Mouse (Mus musculus) MEL (cell line): ENCODE data around the gene Defb43. TPM values are rescaled to one million over a fixed set of nuclear protein-coding genes. Genes with fewer than 3 reads are reported as not detected.

Source experiments
- DNase-seq: peaks from one replicate; pipeline ENCODE4 v3.0.0; 2011; ENCODE audit warnings: low read depth, low spot score
- H3K27ac ChIP-seq: 2 replicates; pipeline ENCODE4 v1.5.1; 2012; ENCODE audit warnings: low read depth, mild to moderate bottlenecking, control low read depth, low read length, moderate library complexity; ENCODE audit not compliant: control insufficient read depth
- H3K27me3 ChIP-seq, 2 experiments: fragments of 150-350 bp in 1 of 2; sonication (generic) in 1 of 2; 2 replicates each; pipeline ENCODE4 v1.6.1; 2012; ENCODE audit warnings: low read length in 2 of 2, mild to moderate bottlenecking in 2 of 2, improper control_type of control experiment in 1 of 2, moderate library complexity in 1 of 2; ENCODE audit not compliant: insufficient read depth in 2 of 2, control insufficient read depth in 1 of 2
- H3K36me3 ChIP-seq, 2 experiments: 2 replicates each; pipeline ENCODE4 v1.6.1; 2012 to 2014; ENCODE audit warnings: low read length in 2 of 2, improper control_type of control experiment in 1 of 2, inconsistent platforms in 1 of 2, mild to moderate bottlenecking in 1 of 2; ENCODE audit not compliant: insufficient read depth in 2 of 2, control insufficient read depth in 1 of 2
- H3K4me1 ChIP-seq, 2 experiments: fragments of 150-350 bp in 1 of 2; sonication (generic) in 1 of 2; 2 replicates each; pipeline ENCODE4 v1.6.1; 2012; ENCODE audit warnings: low read length in 2 of 2, improper control_type of control experiment in 1 of 2, mild to moderate bottlenecking in 1 of 2; ENCODE audit not compliant: insufficient read depth in 2 of 2, control insufficient read depth in 1 of 2
- H3K4me3 ChIP-seq, 2 experiments: fragments of 150-350 bp in 1 of 2; sonication (generic) in 1 of 2; 2 replicates each; pipeline ENCODE4 v1.5.1; 2012; ENCODE audit warnings: low read depth in 2 of 2, low read length in 2 of 2, mild to moderate bottlenecking in 2 of 2, moderate library complexity in 2 of 2, control low read depth in 1 of 2, improper control_type of control experiment in 1 of 2; ENCODE audit not compliant: control insufficient read depth in 1 of 2, insufficient read depth in 1 of 2
- H3K79me2 ChIP-seq: 2 replicates; pipeline ENCODE4 v1.6.1; 2012; ENCODE audit warnings: mild to moderate bottlenecking, low read length, moderate library complexity; ENCODE audit not compliant: control insufficient read depth, poor library complexity, insufficient read depth
- H3K9ac ChIP-seq: 2 replicates; pipeline ENCODE4 v1.6.1; 2012; ENCODE audit warnings: low read depth, mild to moderate bottlenecking, control low read depth, low read length, moderate library complexity; ENCODE audit not compliant: control insufficient read depth, poor library complexity, severe bottlenecking
- H3K9me3 ChIP-seq: fragments of 150-350 bp; sonication (generic); replicated peaks from 2 replicates; pipeline ENCODE4 v1.6.1; 2012; ENCODE audit warnings: mild to moderate bottlenecking, low read length, improper control_type of control experiment, moderate library complexity; ENCODE audit not compliant: insufficient read depth
- BHLHE40 ChIP-seq: IDR thresholded peaks from 2 replicates; pipeline ENCODE4 v1.6.1; 2012; ENCODE audit warnings: low read depth, mild to moderate bottlenecking, inconsistent platforms, low read length, improper control_type of control experiment, borderline replicate concordance
- EP300 ChIP-seq, 2 experiments: IDR thresholded peaks; 2 replicates each; pipeline ENCODE4 v1.6.1; 2011; ENCODE audit warnings: improper control_type of control experiment in 2 of 2, low read length in 2 of 2, low read depth in 1 of 2, mild to moderate bottlenecking in 1 of 2
- HCFC1 ChIP-seq: IDR thresholded peaks from 2 replicates; pipeline ENCODE4 v1.6.1; 2012; ENCODE audit warnings: low read depth, mild to moderate bottlenecking, inconsistent platforms, low read length, improper control_type of control experiment, moderate library complexity
- MAFK ChIP-seq: IDR thresholded peaks from 2 replicates; pipeline ENCODE4 v1.6.1; 2011; ENCODE audit warnings: low read depth, mild to moderate bottlenecking, low read length, improper control_type of control experiment, borderline replicate concordance
- MAZ ChIP-seq: IDR thresholded peaks from 2 replicates; pipeline ENCODE4 v1.6.1; 2012; ENCODE audit warnings: low read depth, mild to moderate bottlenecking, inconsistent platforms, low read length, improper control_type of control experiment
- MEF2A ChIP-seq: IDR thresholded peaks from 2 replicates; pipeline ENCODE4 v1.6.1; 2014; ENCODE audit warnings: low read depth, mild to moderate bottlenecking, inconsistent platforms, low read length, improper control_type of control experiment; ENCODE audit not compliant: poor library complexity, insufficient replicate concordance, severe bottlenecking; ENCODE audit errors: extremely low read depth
- MXI1 ChIP-seq: IDR thresholded peaks from 2 replicates; pipeline ENCODE4 v1.6.1; 2011; ENCODE audit warnings: mild to moderate bottlenecking, low read depth, low read length, improper control_type of control experiment
- MYB ChIP-seq: IDR thresholded peaks from 2 replicates; pipeline ENCODE4 v1.6.1; 2011; ENCODE audit warnings: mild to moderate bottlenecking, low read depth, low read length, improper control_type of control experiment
- NELFE ChIP-seq: IDR thresholded peaks from 2 replicates; pipeline ENCODE4 v1.6.1; 2011; ENCODE audit warnings: low read depth, low read length, improper control_type of control experiment
- POLR2A ChIP-seq, 2 experiments: IDR thresholded peaks; 2 replicates each; pipeline ENCODE4 v1.6.1; 2011 to 2012; ENCODE audit warnings: low read length in 2 of 2, mild to moderate bottlenecking in 2 of 2, control low read depth in 1 of 2, improper control_type of control experiment in 1 of 2, low read depth in 1 of 2, moderate library complexity in 1 of 2; ENCODE audit not compliant: control insufficient read depth in 1 of 2, insufficient read depth in 1 of 2, poor library complexity in 1 of 2
- RAD21 ChIP-seq: IDR thresholded peaks from 2 replicates; pipeline ENCODE4 v1.6.1; 2011; ENCODE audit warnings: mild to moderate bottlenecking, low read depth, low read length, improper control_type of control experiment
- SIN3A ChIP-seq: IDR thresholded peaks from 2 replicates; pipeline ENCODE4 v1.6.1; 2012; ENCODE audit warnings: low read length, improper control_type of control experiment, inconsistent platforms
- TBP ChIP-seq: IDR thresholded peaks from 2 replicates; pipeline ENCODE4 v1.8.0; 2011; ENCODE audit warnings: low read depth, low read length, improper control_type of control experiment
- UBTF ChIP-seq: IDR thresholded peaks from 2 replicates; pipeline ENCODE4 v1.6.1; 2012; ENCODE audit warnings: low read depth, mild to moderate bottlenecking, inconsistent platforms, low read length, improper control_type of control experiment, moderate library complexity, borderline replicate concordance; ENCODE audit not compliant: insufficient read depth
- USF2 ChIP-seq, 2 experiments: IDR thresholded peaks; 2 replicates each; pipeline ENCODE4 v1.6.1; 2011 to 2012; ENCODE audit warnings: improper control_type of control experiment in 2 of 2, low read length in 2 of 2, borderline replicate concordance in 1 of 2, inconsistent platforms in 1 of 2, low read depth in 1 of 2, mild to moderate bottlenecking in 1 of 2; ENCODE audit not compliant: insufficient read depth in 1 of 2
- ZMIZ1 ChIP-seq: IDR thresholded peaks from 2 replicates; pipeline ENCODE4 v1.6.1; 2012; ENCODE audit warnings: low read depth, mild to moderate bottlenecking, inconsistent platforms, low read length, improper control_type of control experiment, moderate library complexity
- polyA plus RNA-seq, 2 experiments: library from polyadenylated mRNA; stranded (reverse) in 1 of 2; unstranded in 1 of 2; fragments of >175 nt in 1 of 2; fragments of >200 nt in 1 of 2; gene quantifications; 2 replicates each; pipeline versions ENCODE4 v1.2.1 to v1.2.4; 2012; ENCODE audit warnings: low replicate concordance in 2 of 2, low read depth in 1 of 2; ENCODE audit not compliant: insufficient read length in 2 of 2, insufficient read depth in 1 of 2, missing spikeins in 1 of 2
- total RNA-seq: library from RNA; depleted of rRNA; stranded (reverse); fragments of 300-350 nt; gene quantifications from 2 replicates; pipeline ENCODE4 v1.2.3, GENCODE M21; 2012

Defb43 gene
- total and polyA plus RNA-seq, 3 experiments: not detected

GRCm38 (mm10) chr14:63014667-63015066 is 3.1 kb downstream of the Defb43 start:
- no peaks in the 10 kb centered on the region for H3K36me3 ChIP-seq
- H3K27me3 ChIP-seq: no peaks in the 10 kb centered on the region
- no peaks in the 10 kb centered on the region for H3K79me2 ChIP-seq
- no peak for TF ChIP-seq MAFK
- no peak for DNase-seq
- no peak overlapping the region for H3K27ac ChIP-seq
- no peaks in the 10 kb centered on the region for H3K4me1 ChIP-seq
- H3K9me3 ChIP-seq: no peaks in the 10 kb centered on the region
- no peak overlapping the region for H3K4me3 ChIP-seq
- no peak overlapping the region for H3K9ac ChIP-seq

GRCm38 (mm10) chr14:63020524-63021156 is 9.1 kb downstream of the Defb43 start:
- no peaks in the 10 kb centered on the region for H3K36me3 ChIP-seq
- no peaks in the 10 kb centered on the region for H3K9me3 ChIP-seq
- no peaks in the 10 kb centered on the region for H3K4me1 ChIP-seq
- TF ChIP-seq USF2 (IDR thresholded peaks at IDR 0.05; ENCODE audit: borderline replicate concordance in 1 of 2, insufficient read depth in 1 of 2, low read depth in 1 of 2, low read length in 2 of 2): no peak
- no peak for TF ChIP-seq MXI1
- TF ChIP-seq HCFC1: no peak
- TF ChIP-seq MAZ: no peak
- TF ChIP-seq SIN3A: no peak
- TF ChIP-seq UBTF: no peak
- TF ChIP-seq POLR2A (IDR thresholded peaks at IDR 0.05; ENCODE audit: control insufficient read depth in 1 of 2, insufficient read depth in 1 of 2, low read depth in 1 of 2, low read length in 2 of 2, poor library complexity in 1 of 2): no peak
- no peak for TF ChIP-seq TBP
- DNase-seq: no peak
- H3K4me3 ChIP-seq: no peak overlapping the region
- no peak overlapping the region for H3K9ac ChIP-seq
- no peak overlapping the region for H3K27ac ChIP-seq
- H3K27me3 ChIP-seq: peaks cover 0 to 2% of the 10 kb centered on the region in 2 experiments; a peak in 1 of 4 replicates
- H3K79me2 ChIP-seq: no peaks in the 10 kb centered on the region

GRCm38 (mm10) chr14:63046691-63047090 is 35.1 kb downstream of the Defb43 start, which contains the start of gene Defb42:
TSS of gene Defb42 (plus strand) at chr14:63046991.
- DNase-seq: no peak
- no peak within 1 kb of the TSS for H3K9ac ChIP-seq
- TF ChIP-seq NELFE (no peak), EP300 (IDR thresholded peaks at IDR 0.05; ENCODE audit: low read depth in 1 of 2, low read length in 2 of 2) (no peak), RAD21 (no peak), MAZ (no peak), BHLHE40 (no peak), MYB (no peak), UBTF (no peak), ZMIZ1 (no peak), MEF2A (no peak), TBP (no peak)
- TF ChIP-seq, all 39 proteins: peak for 0
- no peak within 1 kb of the TSS for H3K27ac ChIP-seq
- H3K79me2 ChIP-seq: no peaks in the 10 kb centered on the region
- no peaks in the 10 kb centered on the region; a peak in 1 of 4 replicates for H3K27me3 ChIP-seq
- no peaks in the 10 kb centered on the region for H3K9me3 ChIP-seq
- no peaks in the 10 kb centered on the region for H3K4me1 ChIP-seq
- H3K36me3 ChIP-seq: no peaks in the 10 kb centered on the region
- no peak within 1 kb of the TSS for H3K4me3 ChIP-seq
